Mouse (Mus musculus) heart, embryonic 15.5 days (tissue): ENCODE results near the gene Dph6. TPM values are rescaled to one million over a fixed set of nuclear protein-coding genes. Genes with fewer than 3 reads are reported as not detected.

Experiments used
- ATAC-seq: fragments of 200-750 bp; cut with Nextera tagmentation; replicated peaks from 2 replicates; pipeline ENCODE4 v1.8.0; 2017; ENCODE audit warnings: low read depth, moderate TSS enrichment; ENCODE audit not compliant: insufficient number of reproducible peaks, insufficient read depth, low FRiP score
- H3K27ac ChIP-seq: fragments of 300-500 bp; sonication (generic); 2 replicates; pipeline ENCODE4 v1.5.1; 2015; ENCODE audit warnings: mild to moderate bottlenecking, inconsistent platforms
- H3K27me3 ChIP-seq: fragments of 300-500 bp; sonication (generic); 2 replicates; pipeline ENCODE4 v1.6.1; 2015; ENCODE audit warnings: inconsistent platforms
- H3K36me3 ChIP-seq: fragments of 300-500 bp; sonication (generic); 2 replicates; pipeline ENCODE4 v1.6.1; 2015; ENCODE audit warnings: mild to moderate bottlenecking, inconsistent platforms
- H3K4me1 ChIP-seq: fragments of 300-500 bp; sonication (generic); replicated peaks from 2 replicates; pipeline ENCODE4 v1.6.1; 2015; ENCODE audit warnings: inconsistent platforms
- H3K4me2 ChIP-seq: fragments of 300-500 bp; sonication (generic); 2 replicates; pipeline ENCODE4 v1.6.1; 2015; ENCODE audit warnings: inconsistent platforms, mild to moderate bottlenecking, moderate library complexity
- H3K4me3 ChIP-seq: fragments of 300-500 bp; sonication (generic); 2 replicates; pipeline ENCODE4 v1.5.1; 2015; ENCODE audit warnings: mild to moderate bottlenecking, inconsistent platforms
- H3K9ac ChIP-seq: fragments of 300-500 bp; sonication (generic); 2 replicates; pipeline ENCODE4 v1.6.1; 2015; ENCODE audit warnings: mild to moderate bottlenecking, inconsistent platforms
- H3K9me3 ChIP-seq: fragments of 300-500 bp; sonication (generic); replicated peaks from 2 replicates; pipeline ENCODE4 v1.6.1; 2016; ENCODE audit warnings: inconsistent platforms
- WGBS: fragments of 180-500 bp; shearing (Covaris S2); methylation state at CpG from one replicate; pipeline ENCODE4 v1.1.7; 2015; ENCODE audit warnings: mixed read lengths; 5-methylcytosine and 5-hydroxymethylcytosine counted together
- polyA plus RNA-seq: library from polyadenylated mRNA; unstranded; fragments of >200 nt; fragmentation: Nextera tagmentation; extraction: Ambion mirVana; gene quantifications from 2 replicates; pipeline ENCODE4 v1.2.1, GENCODE M21; 2015

Gene Dph6
- polyA plus RNA-seq, 1 experiment from 2014 or later = 13.7 TPM

GRCm38 (mm10) chr2:114536032-114536431, 118.7 kb downstream of the Dph6 start:
- Histone ChIP-seq H3K36me3 (no peaks in the 10 kb centered on the region), H3K4me2 (no peak overlapping the region), H3K4me1 (no peaks in the 10 kb centered on the region), H3K27me3 (no peaks in the 10 kb centered on the region), H3K4me3 (no peak overlapping the region), H3K27ac (no peak overlapping the region), H3K9ac (no peak overlapping the region), H3K9me3 (no peaks in the 10 kb centered on the region)
- ATAC-seq = no peak
- 27% methylated on average over 1 of the region's 1 CpGs for WGBS

DNA sequence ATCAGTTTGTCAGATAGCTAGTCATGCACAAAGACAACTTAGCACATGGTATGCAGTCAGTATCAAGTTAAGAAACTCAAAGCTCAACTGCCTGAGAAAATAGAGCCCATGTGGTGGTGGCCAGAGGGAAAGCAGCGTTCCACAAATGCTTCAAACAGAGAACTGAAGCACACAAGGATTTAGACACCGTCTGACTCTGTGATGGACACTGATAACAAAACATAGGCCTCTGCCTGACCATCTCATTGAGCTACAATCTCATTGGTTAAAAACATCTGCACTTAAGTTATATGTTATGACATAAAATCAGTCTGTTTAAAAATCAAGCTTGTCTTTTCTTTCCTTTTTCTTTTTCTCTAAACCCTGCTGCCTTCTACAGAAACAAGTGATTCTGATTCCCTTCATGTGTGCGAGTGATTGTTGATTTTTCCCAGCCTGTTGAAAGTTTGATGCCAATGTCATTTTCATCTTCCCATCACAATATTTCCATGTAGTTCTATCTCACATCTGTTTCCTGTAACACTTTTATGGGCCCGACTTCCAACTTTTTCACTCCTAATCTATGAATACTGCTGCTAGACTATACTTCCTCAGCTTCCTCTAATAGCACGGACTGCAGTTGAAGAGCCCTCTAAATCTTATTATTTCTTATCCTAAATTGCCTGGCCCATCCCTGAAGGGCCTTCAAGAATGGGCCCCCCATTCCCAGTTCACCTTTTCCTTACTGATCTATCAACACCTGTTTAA, 123.6 kb downstream of the Dph6 start:
- no peak overlapping the region for H3K27ac ChIP-seq
- no peaks in the 10 kb centered on the region for H3K36me3 ChIP-seq
- H3K4me1 ChIP-seq = no peaks in the 10 kb centered on the region
- no peak for ATAC-seq
- no peak overlapping the region for H3K4me3 ChIP-seq
- no peaks in the 10 kb centered on the region for H3K9me3 ChIP-seq
- no peak overlapping the region for H3K9ac ChIP-seq
- WGBS = 56% methylated on average over 5 of the region's 5 CpGs
- H3K27me3 ChIP-seq = no peaks in the 10 kb centered on the region
- no peak overlapping the region for H3K4me2 ChIP-seq

DNA sequence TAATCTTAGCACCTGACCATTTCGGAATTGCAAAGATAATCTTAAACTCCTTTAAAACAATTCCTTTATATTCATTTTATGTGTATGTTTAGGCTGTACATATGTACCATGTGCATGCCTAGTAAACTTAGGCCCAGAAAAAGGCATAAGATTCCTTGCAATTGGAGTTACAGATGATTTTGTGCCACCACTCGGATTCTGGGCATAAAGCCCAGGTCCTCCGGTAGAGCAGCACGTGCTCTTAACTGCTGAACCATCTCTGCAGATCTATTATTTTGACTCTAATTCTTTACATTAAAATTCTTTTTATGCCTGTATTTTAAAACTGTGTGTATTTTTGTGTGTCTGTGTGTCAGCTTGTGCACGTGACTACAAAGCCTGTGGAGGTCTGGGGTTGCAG, 134.3 kb downstream of the Dph6 start:
- Histone ChIP-seq H3K9me3 (no peaks in the 10 kb centered on the region), H3K4me2 (no peak overlapping the region), H3K27me3 (no peaks in the 10 kb centered on the region), H3K4me1 (no peaks in the 10 kb centered on the region), H3K27ac (no peak overlapping the region), H3K4me3 (no peak overlapping the region), H3K36me3 (no peaks in the 10 kb centered on the region), H3K9ac (no peak overlapping the region)
- 80% methylated on average over 5 of the region's 5 CpGs for WGBS
- no peak for ATAC-seq

- no peak overlapping the region for H3K4me3 ChIP-seq
- ATAC-seq = no peak
- no peaks in the 10 kb centered on the region for H3K27me3 ChIP-seq
- H3K4me1 ChIP-seq = no peaks in the 10 kb centered on the region
- H3K9ac ChIP-seq = no peak overlapping the region
- no peaks in the 10 kb centered on the region for H3K36me3 ChIP-seq
- 74% methylated on average over 3 of the region's 3 CpGs for WGBS
- H3K27ac ChIP-seq = no peak overlapping the region
- H3K4me2 ChIP-seq = no peak overlapping the region
- no peaks in the 10 kb centered on the region for H3K9me3 ChIP-seq
Measured at GRCm38 (mm10) chr2:114519907-114520306, 134.9 kb downstream of the Dph6 start.

GRCm38 (mm10) chr2:114492398-114492797, 162.4 kb downstream of the Dph6 start:
- H3K9me3 ChIP-seq = no peaks in the 10 kb centered on the region
- no peaks in the 10 kb centered on the region for H3K36me3 ChIP-seq
- H3K4me1 ChIP-seq = no peaks in the 10 kb centered on the region
- H3K4me3 ChIP-seq = no peak overlapping the region
- no peak overlapping the region for H3K27ac ChIP-seq
- H3K9ac ChIP-seq = no peak overlapping the region
- 49% methylated on average over 3 of the region's 3 CpGs for WGBS
- no peak for ATAC-seq
- no peak overlapping the region for H3K4me2 ChIP-seq
- no peaks in the 10 kb centered on the region for H3K27me3 ChIP-seq

- no peak overlapping the region for H3K27ac ChIP-seq
- no peak for ATAC-seq
- H3K4me3 ChIP-seq = no peak overlapping the region
- no peaks in the 10 kb centered on the region for H3K27me3 ChIP-seq
- H3K4me1 ChIP-seq = no peaks in the 10 kb centered on the region
- H3K9ac ChIP-seq = no peak overlapping the region
- WGBS = 67% methylated on average over 3 of the region's 3 CpGs
- H3K4me2 ChIP-seq = no peak overlapping the region
- H3K9me3 ChIP-seq = no peaks in the 10 kb centered on the region
- H3K36me3 ChIP-seq = no peaks in the 10 kb centered on the region
Measured at GRCm38 (mm10) chr2:114491907-114492306, 162.9 kb downstream of the Dph6 start.

GRCm38 (mm10) chr2:114486980-114487379, 167.8 kb downstream of the Dph6 start:
- Histone ChIP-seq H3K9me3 (no peaks in the 10 kb centered on the region), H3K27ac (no peak overlapping the region), H3K36me3 (no peaks in the 10 kb centered on the region), H3K9ac (no peak overlapping the region), H3K4me2 (no peak overlapping the region), H3K4me3 (no peak overlapping the region), H3K27me3 (no peaks in the 10 kb centered on the region), H3K4me1 (no peaks in the 10 kb centered on the region)
- ATAC-seq = no peak
